Mouse (Mus musculus) CH12.LX (cell line): ENCODE results near the gene Plxdc1.

Experiments used
- CTCF ChIP-seq, 2 experiments: IDR thresholded peaks in 1 of 2; conservative IDR thresholded peaks in 1 of 2; 2 replicates each; pipeline ENCODE4 v1.5.1; 2011 to 2012; ENCODE audit warnings: low read depth in 2 of 2, low read length in 2 of 2, improper control_type of control experiment in 1 of 2, inconsistent platforms in 1 of 2, mild to moderate bottlenecking in 1 of 2, moderate library complexity in 1 of 2
- IRF4 ChIP-seq: IDR thresholded peaks from 2 replicates; pipeline ENCODE4 v1.6.1; 2014; ENCODE audit warnings: low read depth, mild to moderate bottlenecking, inconsistent platforms, low read length, improper control_type of control experiment
- POLR2A ChIP-seq: IDR thresholded peaks from 2 replicates; pipeline ENCODE4 v1.6.1; 2011; ENCODE audit warnings: low read depth, mild to moderate bottlenecking, improper control_type of control experiment, low read length
- TBP ChIP-seq: conservative IDR thresholded peaks from 2 replicates; pipeline ENCODE4 v1.6.1; 2011; ENCODE audit warnings: low read depth, low read length, improper control_type of control experiment

DNA sequence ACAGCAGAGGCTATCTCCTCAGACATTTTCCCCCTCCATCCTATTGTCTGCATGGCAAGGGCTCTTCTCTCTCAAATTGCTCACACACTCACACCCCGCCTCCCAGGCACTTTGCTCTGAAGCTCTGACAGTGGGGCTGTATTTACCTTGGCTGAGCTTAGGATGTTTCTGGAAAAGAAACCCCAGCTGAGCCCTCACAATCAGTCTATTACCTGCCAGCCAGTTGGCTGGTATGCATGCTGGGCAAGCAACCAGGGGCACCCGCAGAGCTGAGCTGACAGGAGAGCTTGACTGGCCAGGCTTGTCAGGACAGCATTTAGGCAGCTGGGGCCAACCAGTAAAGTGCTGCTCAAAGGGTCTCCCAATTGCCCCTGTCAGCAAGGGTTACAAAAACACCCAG is 19.1 kb downstream of the Plxdc1 start:
- TF ChIP-seq IRF4, result no peak
- no peak for TF ChIP-seq POLR2A
- no peak for TF ChIP-seq TBP
- no peak for TF ChIP-seq CTCF (conservative IDR thresholded peaks at IDR 0.05 in 1 of 2, IDR thresholded peaks at IDR 0.05 in 1 of 2; ENCODE audit: low read depth in 2 of 2, low read length in 2 of 2)
